Mouse (Mus musculus): Measurements from ENCODE around the gene Sapcd1.

DNA sequence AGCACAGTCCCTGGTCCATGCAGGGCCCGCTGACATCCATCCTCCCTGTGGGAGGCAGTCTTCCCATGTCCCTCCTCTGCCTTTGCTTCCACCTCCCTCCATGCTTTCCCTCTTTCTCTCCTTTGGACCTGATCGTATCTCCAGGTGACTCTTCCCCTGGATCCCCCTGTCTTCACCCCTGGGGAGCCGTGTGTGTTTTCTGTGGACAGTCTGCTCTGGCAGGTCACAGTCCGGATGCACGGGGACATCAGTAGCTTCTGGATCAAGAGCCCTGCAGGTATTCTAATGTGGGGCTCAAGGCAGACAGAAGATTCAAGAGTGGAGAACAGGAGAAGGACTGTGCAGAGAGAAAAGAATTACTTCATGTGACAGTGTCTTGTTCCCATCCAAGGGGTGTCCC is 4.6 kb downstream of the Sapcd1 start:
- no peak for TF ChIP-seq POLR2A (IDR thresholded peaks at IDR 0.05; ENCODE audit: low read depth, low read length)
- no peak for TF ChIP-seq CTCF (IDR thresholded peaks at IDR 0.05; ENCODE audit: extremely low read depth, insufficient read depth, insufficient read length, insufficient replicate concordance)
